Mouse (Mus musculus): Measurements from ENCODE around the gene Nudt3.

Nudt3 gene

GRCm38 (mm10) chr17:27600286-27600685 is 23.0 kb downstream of the Nudt3 start:
- no peak for DNase-seq (ENCODE audit: low spot score in 2 of 2)

GRCm38 (mm10) chr17:27596376-27597190 is 26.7 kb downstream of the Nudt3 start:
- no peak for DNase-seq (ENCODE audit: low spot score in 2 of 2)

- DNase-seq (ENCODE audit: low spot score in 2 of 2): no peak
Observed at GRCm38 (mm10) chr17:27595659-27596375, 27.5 kb downstream of the Nudt3 start.

- no peak for DNase-seq (ENCODE audit: low spot score in 2 of 2)
Observed at GRCm38 (mm10) chr17:27592565-27592910, 30.8 kb downstream of the Nudt3 start.

GRCm38 (mm10) chr17:27591826-27592564 is 31.3 kb downstream of the Nudt3 start:
- DNase-seq (ENCODE audit: low spot score in 2 of 2): no peak

- no peak for DNase-seq (ENCODE audit: low spot score in 2 of 2)
Observed at GRCm38 (mm10) chr17:27588231-27588630, 35.1 kb downstream of the Nudt3 start.

GRCm38 (mm10) chr17:27587252-27587651 is 36.0 kb downstream of the Nudt3 start:
- DNase-seq (ENCODE audit: low spot score in 2 of 2): peak; percentile 48 to 52

- DNase-seq (ENCODE audit: low spot score in 2 of 2): no peak
Observed at GRCm38 (mm10) chr17:27586661-27587060, 36.6 kb downstream of the Nudt3 start.

GRCm38 (mm10) chr17:27583185-27583894 is 40.0 kb downstream of the Nudt3 start:
- DNase-seq (ENCODE audit: low spot score in 2 of 2): no peak

GRCm38 (mm10) chr17:27580392-27581068 is 42.8 kb downstream of the Nudt3 start:
- DNase-seq (ENCODE audit: low spot score in 2 of 2): no peak

GRCm38 (mm10) chr17:27579816-27580215 is 43.5 kb downstream of the Nudt3 start:
- DNase-seq (ENCODE audit: low spot score in 2 of 2): no peak

- no peak for DNase-seq (ENCODE audit: low spot score in 2 of 2)
Observed at GRCm38 (mm10) chr17:27578487-27578886, 44.8 kb downstream of the Nudt3 start.

GRCm38 (mm10) chr17:27577468-27577867 is 45.8 kb downstream of the Nudt3 start:
- no peak for DNase-seq (ENCODE audit: low spot score in 2 of 2)

- no peak for DNase-seq (ENCODE audit: low spot score in 2 of 2)
Observed at GRCm38 (mm10) chr17:27576056-27576455, 47.2 kb downstream of the Nudt3 start.

GRCm38 (mm10) chr17:27575116-27575776 is 48.0 kb downstream of the Nudt3 start:
- DNase-seq (ENCODE audit: low spot score in 2 of 2): no peak

- peak in 1 of 2 experiments; percentile 24 for DNase-seq (ENCODE audit: low spot score in 2 of 2)
Observed at GRCm38 (mm10) chr17:27574470-27575115, 48.7 kb downstream of the Nudt3 start.

- DNase-seq (ENCODE audit: low spot score in 2 of 2): no peak
Observed at GRCm38 (mm10) chr17:27573772-27574320, 49.4 kb downstream of the Nudt3 start.

- DNase-seq (ENCODE audit: low spot score in 2 of 2): no peak
Observed at GRCm38 (mm10) chr17:27571315-27571714, 52.0 kb downstream of the Nudt3 start.

- DNase-seq (ENCODE audit: low spot score in 2 of 2): no peak
Observed at GRCm38 (mm10) chr17:27568228-27568627, 55.1 kb downstream of the Nudt3 start.

- DNase-seq (ENCODE audit: low spot score in 2 of 2): no peak
Observed at GRCm38 (mm10) chr17:27565942-27566267, 57.4 kb downstream of the Nudt3 start.

All from urinary bladder, adult 18-20 months (tissue).